Mouse (Mus musculus): Measurements from ENCODE around the gene Entpd7. TPM values are rescaled to one million over a fixed set of nuclear protein-coding genes. Genes with fewer than 3 reads are reported as not detected.

Gene Entpd7
- total RNA-seq, 1 experiment, result 11.4 TPM

DNA sequence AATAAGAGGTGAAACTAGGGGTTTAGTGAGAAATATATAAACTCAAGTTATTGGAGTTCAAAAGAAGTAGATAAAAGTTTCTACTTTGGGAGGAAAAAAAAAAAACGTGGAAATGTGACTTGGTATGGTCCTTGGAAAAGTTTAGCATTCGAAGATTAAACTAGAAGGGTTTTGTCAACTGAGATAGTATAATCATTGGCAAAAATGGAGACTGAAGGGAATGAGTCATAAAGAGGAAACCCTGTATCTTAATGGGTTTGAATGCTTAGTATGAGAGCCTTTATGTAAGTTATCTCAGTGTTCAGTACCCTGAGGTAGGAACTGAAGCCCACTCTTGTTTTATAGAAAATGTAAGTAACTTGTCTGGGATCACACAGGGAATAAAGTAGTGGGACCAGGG, 65.4 kb downstream of the Entpd7 start:
- no peak overlapping the region for H3K4me3 ChIP-seq (ENCODE audit: insufficient read depth in 1 of 2, low read depth in 1 of 2, low read length in 2 of 2, poor library complexity in 1 of 2, severe bottlenecking in 1 of 2)
- in situ Hi-C loops (cut with MboI; ENCODE audit: low sequenced_read_pairs in 2 of 2, unreplicated experiment in 2 of 2), result no loop called here
- peaks cover 4% of the 10 kb centered on the region; the same call in 1 of the 2 replicates for H3K36me3 ChIP-seq (ENCODE audit: control insufficient read depth, insufficient read depth, low read length, poor library complexity, severe bottlenecking)
- peaks cover 0 to 4% of the 10 kb centered on the region in 2 experiments; a peak in 1 of 4 replicates for H3K4me1 ChIP-seq (ENCODE audit: control insufficient read depth in 2 of 2, insufficient read depth in 2 of 2, low read length in 2 of 2, poor library complexity in 1 of 2)
- no peaks in the 10 kb centered on the region for H3K9me3 ChIP-seq (ENCODE audit: control insufficient read depth, insufficient read depth, low read depth, low read length)
- no peak for TF ChIP-seq MAFK (IDR thresholded peaks at IDR 0.05; ENCODE audit: insufficient read depth, low read depth, low read length)
- TF ChIP-seq CHD2 (IDR thresholded peaks at IDR 0.05; ENCODE audit: low read depth, low read length), result no peak
- no peak for TF ChIP-seq ZC3H11A (IDR thresholded peaks at IDR 0.05; ENCODE audit: borderline replicate concordance, low read depth, low read length)
- no peak for DNase-seq (ENCODE audit: low read depth, low spot score)
- no peak overlapping the region for H3K9ac ChIP-seq (ENCODE audit: insufficient read depth, low read depth, low read length, poor library complexity, severe bottlenecking)
- no peak overlapping the region for H3K27ac ChIP-seq (ENCODE audit: insufficient read depth, low read depth, low read length, poor library complexity, severe bottlenecking)

DNA sequence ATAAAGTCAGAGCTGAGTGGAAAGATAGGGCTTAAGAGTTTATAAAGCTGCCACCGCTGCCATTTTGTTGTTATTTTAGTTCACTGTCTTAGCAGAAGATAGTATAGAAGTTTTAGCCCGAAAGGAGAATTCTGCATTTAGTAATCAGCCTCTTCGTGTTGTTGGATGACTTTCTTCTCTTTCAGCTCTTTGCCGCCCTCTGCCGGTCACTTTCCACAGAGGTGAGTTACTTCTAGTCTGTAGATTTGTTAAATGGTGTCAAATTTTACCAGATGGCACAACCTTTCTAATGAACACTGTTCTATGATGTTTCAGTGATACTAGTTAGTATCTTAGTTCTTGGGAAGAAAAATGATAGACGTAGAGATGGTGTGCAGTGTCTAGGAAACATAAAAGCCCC, 71.0 kb downstream of the Entpd7 start:
- TF ChIP-seq ZC3H11A (IDR thresholded peaks at IDR 0.05; ENCODE audit: borderline replicate concordance, low read depth, low read length) (no peak), HCFC1 (IDR thresholded peaks at IDR 0.05; ENCODE audit: borderline replicate concordance, insufficient read depth, low read length) (no peak), CHD2 (IDR thresholded peaks at IDR 0.05; ENCODE audit: low read depth, low read length) (no peak), ZNF384 (IDR thresholded peaks at IDR 0.05; ENCODE audit: low read depth, low read length) (no peak)
- Histone ChIP-seq H3K36me3 (ENCODE audit: control insufficient read depth, insufficient read depth, low read length, poor library complexity, severe bottlenecking) (no peaks in the 10 kb centered on the region), H3K9ac (ENCODE audit: insufficient read depth, low read depth, low read length, poor library complexity, severe bottlenecking) (no peak overlapping the region), H3K4me3 (ENCODE audit: insufficient read depth in 1 of 2, low read depth in 1 of 2, low read length in 2 of 2, poor library complexity in 1 of 2, severe bottlenecking in 1 of 2) (no peak overlapping the region), H3K27ac (ENCODE audit: insufficient read depth, low read depth, low read length, poor library complexity, severe bottlenecking) (no peak overlapping the region), H3K4me1 (ENCODE audit: control insufficient read depth in 2 of 2, insufficient read depth in 2 of 2, low read length in 2 of 2, poor library complexity in 1 of 2) (no peaks in the 10 kb centered on the region), H3K9me3 (ENCODE audit: control insufficient read depth, insufficient read depth, low read depth, low read length) (no peaks in the 10 kb centered on the region)
- peak; percentile 77 for DNase-seq (ENCODE audit: low read depth, low spot score)
- in situ Hi-C loops (cut with MboI; ENCODE audit: low sequenced_read_pairs in 2 of 2, unreplicated experiment in 2 of 2), result no loop called here

DNA sequence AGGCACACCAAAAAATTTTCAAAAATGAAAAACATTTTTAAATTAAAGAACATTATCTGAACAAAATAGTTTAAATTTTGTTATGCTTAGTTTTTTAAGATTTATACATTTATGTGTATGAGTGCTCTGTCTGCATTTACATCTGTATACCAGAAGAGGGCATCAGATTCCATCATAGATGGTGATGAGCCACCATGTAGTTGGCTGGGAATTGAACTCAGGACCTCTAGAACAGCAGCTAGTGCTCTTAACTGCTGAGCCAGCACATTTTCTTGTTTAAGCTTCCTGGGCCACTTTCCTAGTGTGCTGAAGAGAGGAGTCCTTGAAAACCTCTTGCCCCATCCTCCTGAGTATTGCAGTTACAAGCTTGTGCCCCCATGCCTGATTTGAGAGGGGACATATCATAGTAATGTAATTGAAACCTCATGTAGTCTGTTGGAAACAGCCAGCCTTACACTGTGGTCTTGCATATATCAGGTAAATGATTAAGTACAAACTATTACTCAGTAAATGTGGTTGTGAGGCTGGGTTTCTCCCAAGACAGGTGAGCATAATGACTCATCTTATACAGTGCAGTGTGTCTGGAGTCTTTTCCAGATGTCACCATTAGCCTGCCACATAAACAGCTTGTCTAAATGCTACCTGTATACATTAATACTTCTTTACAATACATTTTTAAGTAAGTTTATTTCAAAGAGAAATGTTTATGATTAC, 72.2 kb downstream of the Entpd7 start:
- Histone ChIP-seq H3K27ac (ENCODE audit: insufficient read depth, low read depth, low read length, poor library complexity, severe bottlenecking) (no peak overlapping the region), H3K36me3 (ENCODE audit: control insufficient read depth, insufficient read depth, low read length, poor library complexity, severe bottlenecking) (no peaks in the 10 kb centered on the region), H3K9ac (ENCODE audit: insufficient read depth, low read depth, low read length, poor library complexity, severe bottlenecking) (no peak overlapping the region), H3K9me3 (ENCODE audit: control insufficient read depth, insufficient read depth, low read depth, low read length) (no peaks in the 10 kb centered on the region), H3K4me3 (ENCODE audit: insufficient read depth in 1 of 2, low read depth in 1 of 2, low read length in 2 of 2, poor library complexity in 1 of 2, severe bottlenecking in 1 of 2) (no peak overlapping the region), H3K4me1 (ENCODE audit: control insufficient read depth in 2 of 2, insufficient read depth in 2 of 2, low read length in 2 of 2, poor library complexity in 1 of 2) (no peaks in the 10 kb centered on the region)
- TF ChIP-seq ZC3H11A (IDR thresholded peaks at IDR 0.05; ENCODE audit: borderline replicate concordance, low read depth, low read length) (no peak), ZNF384 (IDR thresholded peaks at IDR 0.05; ENCODE audit: low read depth, low read length) (no peak), MAFK (IDR thresholded peaks at IDR 0.05; ENCODE audit: insufficient read depth, low read depth, low read length) (peak; percentile 94)
- no peak for DNase-seq (ENCODE audit: low read depth, low spot score)
- in situ Hi-C loops (cut with MboI; ENCODE audit: low sequenced_read_pairs in 2 of 2, unreplicated experiment in 2 of 2), result no loop called here

GRCm38 (mm10) chr19:43762410-43762809, 72.9 kb downstream of the Entpd7 start:
- in situ Hi-C loops (cut with MboI; ENCODE audit: low sequenced_read_pairs in 2 of 2, unreplicated experiment in 2 of 2), result no loop called here
- TF ChIP-seq MAFK (IDR thresholded peaks at IDR 0.05; ENCODE audit: insufficient read depth, low read depth, low read length), result no peak
- TF ChIP-seq CHD2 (IDR thresholded peaks at IDR 0.05; ENCODE audit: low read depth, low read length), result no peak
- TF ChIP-seq ZC3H11A (IDR thresholded peaks at IDR 0.05; ENCODE audit: borderline replicate concordance, low read depth, low read length), result no peak
- H3K4me3 ChIP-seq (ENCODE audit: insufficient read depth in 1 of 2, low read depth in 1 of 2, low read length in 2 of 2, poor library complexity in 1 of 2, severe bottlenecking in 1 of 2), result no peak overlapping the region
- H3K4me1 ChIP-seq (ENCODE audit: control insufficient read depth in 2 of 2, insufficient read depth in 2 of 2, low read length in 2 of 2, poor library complexity in 1 of 2), result no peaks in the 10 kb centered on the region
- H3K9ac ChIP-seq (ENCODE audit: insufficient read depth, low read depth, low read length, poor library complexity, severe bottlenecking), result no peak overlapping the region
- no peak overlapping the region for H3K27ac ChIP-seq (ENCODE audit: insufficient read depth, low read depth, low read length, poor library complexity, severe bottlenecking)
- DNase-seq (ENCODE audit: low read depth, low spot score), result no peak
- no peaks in the 10 kb centered on the region for H3K9me3 ChIP-seq (ENCODE audit: control insufficient read depth, insufficient read depth, low read depth, low read length)
- no peaks in the 10 kb centered on the region for H3K36me3 ChIP-seq (ENCODE audit: control insufficient read depth, insufficient read depth, low read length, poor library complexity, severe bottlenecking)

GRCm38 (mm10) chr19:43766451-43766850, 77.0 kb downstream of the Entpd7 start:
- in situ Hi-C loops (cut with MboI; ENCODE audit: low sequenced_read_pairs in 2 of 2, unreplicated experiment in 2 of 2), result no loop called here
- Histone ChIP-seq H3K36me3 (ENCODE audit: control insufficient read depth, insufficient read depth, low read length, poor library complexity, severe bottlenecking) (no peaks in the 10 kb centered on the region), H3K27ac (ENCODE audit: insufficient read depth, low read depth, low read length, poor library complexity, severe bottlenecking) (no peak overlapping the region), H3K4me1 (ENCODE audit: control insufficient read depth in 2 of 2, insufficient read depth in 2 of 2, low read length in 2 of 2, poor library complexity in 1 of 2) (no peaks in the 10 kb centered on the region), H3K9me3 (ENCODE audit: control insufficient read depth, insufficient read depth, low read depth, low read length) (no peaks in the 10 kb centered on the region), H3K4me3 (ENCODE audit: insufficient read depth in 1 of 2, low read depth in 1 of 2, low read length in 2 of 2, poor library complexity in 1 of 2, severe bottlenecking in 1 of 2) (no peak overlapping the region), H3K9ac (ENCODE audit: insufficient read depth, low read depth, low read length, poor library complexity, severe bottlenecking) (no peak overlapping the region)
- no peak for DNase-seq (ENCODE audit: low read depth, low spot score)
- no peak for TF ChIP-seq ZNF384 (IDR thresholded peaks at IDR 0.05; ENCODE audit: low read depth, low read length)
- TF ChIP-seq CHD2 (IDR thresholded peaks at IDR 0.05; ENCODE audit: low read depth, low read length), result no peak
- no peak for TF ChIP-seq MAFK (IDR thresholded peaks at IDR 0.05; ENCODE audit: insufficient read depth, low read depth, low read length)
- no peak for TF ChIP-seq ZC3H11A (IDR thresholded peaks at IDR 0.05; ENCODE audit: borderline replicate concordance, low read depth, low read length)
- no peak for TF ChIP-seq HCFC1 (IDR thresholded peaks at IDR 0.05; ENCODE audit: borderline replicate concordance, insufficient read depth, low read length)
